Mouse (Mus musculus): ENCODE results near the gene Ift43.

The Ift43 gene

GRCm38 (mm10) chr12:86078553-86079201 lies 3.7 kb upstream of the Ift43 start, which contains the start of gene Tgfb3:
TSS of gene Tgfb3 (minus strand) at chr12:86079041.
- peak in 1 of 2 experiments; percentile 54 for DNase-seq

GRCm38 (mm10) chr12:86079202-86079667 lies 3.1 kb upstream of the Ift43 start:
- peak; percentile 93 to 97 for DNase-seq

GRCm38 (mm10) chr12:86085873-86086272 lies 3.5 kb downstream of the Ift43 start:
- DNase-seq, result no peak

GRCm38 (mm10) chr12:86086550-86086949 lies 4.2 kb downstream of the Ift43 start:
- no peak for DNase-seq

- DNase-seq, result peak; percentile 65 to 76
Observed at GRCm38 (mm10) chr12:86088042-86088441, 5.7 kb downstream of the Ift43 start.

GRCm38 (mm10) chr12:86090764-86091163 lies 8.4 kb downstream of the Ift43 start:
- DNase-seq, result no peak

- peak; percentile 55 for DNase-seq
Observed at GRCm38 (mm10) chr12:86091601-86092132, 9.3 kb downstream of the Ift43 start.

GRCm38 (mm10) chr12:86094075-86094474 lies 11.7 kb downstream of the Ift43 start:
- DNase-seq, result no peak

GRCm38 (mm10) chr12:86095806-86096205 lies 13.5 kb downstream of the Ift43 start:
- no peak for DNase-seq

- DNase-seq, result no peak
Observed at GRCm38 (mm10) chr12:86097781-86098180, 15.4 kb downstream of the Ift43 start.

GRCm38 (mm10) chr12:86100711-86101110 lies 18.4 kb downstream of the Ift43 start:
- no peak for DNase-seq

- peak; percentile 75 to 80 for DNase-seq
Observed at GRCm38 (mm10) chr12:86102686-86103085, 20.3 kb downstream of the Ift43 start.

- peak; percentile 42 to 62 for DNase-seq
Observed at GRCm38 (mm10) chr12:86103391-86103790, 21.1 kb downstream of the Ift43 start.

- DNase-seq, result peak; percentile 53 to 62
Observed at GRCm38 (mm10) chr12:86103852-86104251, 21.5 kb downstream of the Ift43 start.

GRCm38 (mm10) chr12:86104297-86104696 lies 22.0 kb downstream of the Ift43 start:
- peak; percentile 49 to 58 for DNase-seq

GRCm38 (mm10) chr12:86105546-86105945 lies 23.2 kb downstream of the Ift43 start:
- peak in 1 of 2 experiments; percentile 60 for DNase-seq

GRCm38 (mm10) chr12:86106086-86106485 lies 23.7 kb downstream of the Ift43 start:
- no peak for DNase-seq

GRCm38 (mm10) chr12:86107645-86108044 lies 25.3 kb downstream of the Ift43 start:
- DNase-seq, result no peak

- peak; percentile 47 to 49 for DNase-seq
Observed at GRCm38 (mm10) chr12:86109531-86109930, 27.2 kb downstream of the Ift43 start.

- peak; percentile 56 to 79 for DNase-seq
Observed at GRCm38 (mm10) chr12:86110637-86111036, 28.3 kb downstream of the Ift43 start.

GRCm38 (mm10) chr12:86116295-86116835 lies 34.0 kb downstream of the Ift43 start:
- DNase-seq, result peak in 1 of 2 experiments; percentile 24

- no peak for DNase-seq
Observed at GRCm38 (mm10) chr12:86124016-86124415, 41.7 kb downstream of the Ift43 start.

GRCm38 (mm10) chr12:86128122-86128521 lies 45.8 kb downstream of the Ift43 start:
- peak; percentile 83 to 87 for DNase-seq

GRCm38 (mm10) chr12:86129005-86129404 lies 46.7 kb downstream of the Ift43 start:
- DNase-seq, result no peak
